Mouse (Mus musculus) spleen, adult 2 months (tissue): ENCODE results near the gene Wee1.

Experiments used
- CTCF ChIP-seq: fragments of 200-500 bp; IDR thresholded peaks from 2 replicates; pipeline ENCODE4 v1.5.1; 2011; ENCODE audit warnings: mild to moderate bottlenecking, inconsistent platforms; ENCODE audit not compliant: insufficient read depth, insufficient read length, insufficient replicate concordance; ENCODE audit errors: extremely low read depth
- POLR2A ChIP-seq: fragments of 200-500 bp; IDR thresholded peaks from 2 replicates; pipeline ENCODE4 v1.6.1; 2011; ENCODE audit warnings: low read depth, low read length, inconsistent platforms

DNA sequence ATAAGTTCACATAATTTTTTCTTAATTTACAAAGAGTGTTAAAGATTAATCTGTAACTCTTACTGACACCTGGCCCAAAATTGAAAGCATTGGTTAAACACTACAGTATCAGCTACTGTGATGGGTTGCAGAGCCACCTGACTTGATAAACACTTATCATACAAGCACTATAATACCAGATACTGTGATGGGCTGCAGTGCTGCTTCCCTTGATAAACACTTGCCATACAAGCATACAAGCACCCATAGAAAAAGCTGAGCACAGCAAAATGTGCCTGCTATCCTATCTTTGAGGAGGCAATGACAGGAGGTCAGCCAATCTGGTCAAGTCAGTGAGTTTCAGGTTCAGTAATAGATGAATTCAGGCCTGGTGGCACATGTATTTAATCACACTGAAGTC lies 36.6 kb upstream of the Wee1 start:
- TF ChIP-seq POLR2A (no peak), CTCF (no peak)
